Mouse (Mus musculus) myocyte (in vitro differentiated cells): Measurements from ENCODE around the gene Prph.

Experiments used
- CEBPB ChIP-seq: IDR thresholded peaks from 2 replicates; pipeline ENCODE4 v1.6.1; 2011; ENCODE audit warnings: mild to moderate bottlenecking, moderate library complexity; ENCODE audit not compliant: poor library complexity, insufficient read depth, severe bottlenecking
- MAX ChIP-seq: IDR thresholded peaks from one replicate; pipeline ENCODE4 v1.6.1; 2011; ENCODE audit warnings: low read depth, mild to moderate bottlenecking, control low read depth
- MYOD1 ChIP-seq, 3 experiments: IDR thresholded peaks; one replicate each; pipeline ENCODE4 v1.6.1; 2011; ENCODE audit warnings: control low read depth in 2 of 3, low read depth in 2 of 3, mild to moderate bottlenecking in 2 of 3, moderate library complexity in 1 of 3; ENCODE audit not compliant: insufficient read length in 2 of 3, control insufficient read depth in 1 of 3
- MYOG ChIP-seq, 3 experiments: IDR thresholded peaks; one replicate each; pipeline ENCODE4 v1.6.1; 2011; ENCODE audit warnings: control low read depth in 2 of 3, low read depth in 2 of 3, mild to moderate bottlenecking in 2 of 3; ENCODE audit not compliant: insufficient read length in 2 of 3, control insufficient read depth in 1 of 3, insufficient read depth in 1 of 3
- POLR2A ChIP-seq: IDR thresholded peaks from one replicate; pipeline ENCODE4 v1.6.1; 2011; ENCODE audit warnings: low read depth, mild to moderate bottlenecking, control low read depth, moderate library complexity; ENCODE audit not compliant: insufficient read length
- POLR2AphosphoS2 ChIP-seq: IDR thresholded peaks from one replicate; pipeline ENCODE4 v1.6.1; 2011; ENCODE audit warnings: low read depth, control low read depth; ENCODE audit not compliant: insufficient read length
- SRF ChIP-seq: IDR thresholded peaks from one replicate; pipeline ENCODE4 v1.6.1; 2011; ENCODE audit warnings: low read depth; ENCODE audit not compliant: control insufficient read depth, insufficient read length
- TCF12 ChIP-seq: IDR thresholded peaks from one replicate; pipeline ENCODE4 v1.6.1; 2011; ENCODE audit warnings: mild to moderate bottlenecking, control low read depth; ENCODE audit not compliant: poor library complexity, insufficient read depth, severe bottlenecking
- TCF3 ChIP-seq: IDR thresholded peaks from one replicate; pipeline ENCODE4 v1.6.1; 2011; ENCODE audit warnings: low read depth, control low read depth; ENCODE audit not compliant: insufficient read length
- USF1 ChIP-seq: IDR thresholded peaks from one replicate; pipeline ENCODE4 v1.6.1; 2011; ENCODE audit warnings: low read depth, mild to moderate bottlenecking, control low read depth, moderate library complexity

GRCm38 (mm10) chr15:99014496-99015030 is 40.4 kb upstream of the Prph start:
- TF ChIP-seq MAX (no peak), USF1 (no peak), POLR2A (no peak), POLR2AphosphoS2 (no peak), MYOG (IDR thresholded peaks at IDR 0.05; ENCODE audit: control insufficient read depth in 1 of 3, insufficient read depth in 1 of 3, insufficient read length in 2 of 3, low read depth in 2 of 3) (no peak), MYOD1 (IDR thresholded peaks at IDR 0.05; ENCODE audit: control insufficient read depth in 1 of 3, insufficient read length in 2 of 3, low read depth in 2 of 3) (no peak), SRF (no peak), TCF12 (no peak), CEBPB (no peak), TCF3 (no peak)
